Mouse (Mus musculus): ENCODE measurements around the gene Ptp4a2.

DNA sequence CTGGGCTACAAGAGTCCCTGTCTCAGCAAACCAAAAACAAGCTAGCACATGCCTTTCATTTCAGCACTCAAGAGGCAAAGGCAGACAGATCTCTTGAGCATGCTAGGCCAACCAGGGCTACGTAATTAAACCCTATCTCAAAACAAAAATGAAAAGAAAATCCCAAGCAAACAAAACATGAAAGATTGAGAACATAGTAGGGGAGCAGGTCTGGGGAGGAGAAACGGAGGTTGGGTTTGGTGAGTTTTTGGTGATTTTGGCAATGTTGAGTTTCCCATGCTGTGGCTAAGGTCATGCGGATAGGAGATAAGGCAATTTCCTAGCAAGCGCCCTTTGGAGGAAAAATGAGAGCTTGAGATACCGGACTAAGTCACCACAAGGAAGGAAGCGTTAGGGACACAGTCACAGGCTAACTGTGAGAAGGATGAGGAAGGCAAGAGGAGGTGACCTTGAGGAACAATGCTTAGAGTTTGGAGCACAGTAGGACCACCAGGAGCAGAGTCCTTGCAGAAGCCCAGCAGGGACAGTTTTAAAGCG is 18.3 kb upstream of the Ptp4a2 start:
- TF ChIP-seq CTCF (IDR thresholded peaks at IDR 0.05 in 2 of 3, conservative IDR thresholded peaks at IDR 0.05 in 1 of 3; ENCODE audit: control insufficient read depth in 1 of 3, insufficient read depth in 1 of 3, low read depth in 2 of 3, low read length in 3 of 3, poor library complexity in 1 of 3, severe bottlenecking in 1 of 3): 0 out of 6 replicates have a peak, but pooled peaks of 1 of the 3 experiments have one; percentile 10
- TF ChIP-seq RCOR1 (IDR thresholded peaks at IDR 0.05; ENCODE audit: low read depth, low read length): no peak
- TF ChIP-seq SMC3 (IDR thresholded peaks at IDR 0.05; ENCODE audit: low read depth, low read length): no peak
- TF ChIP-seq UBTF (IDR thresholded peaks at IDR 0.05; ENCODE audit: borderline replicate concordance, insufficient read depth, low read depth, low read length): no peak
- TF ChIP-seq HCFC1 (IDR thresholded peaks at IDR 0.05; ENCODE audit: low read depth, low read length): 0 out of 2 replicates have a peak, but pooled peaks have one; percentile 26
- TF ChIP-seq MAX (IDR thresholded peaks at IDR 0.05; ENCODE audit: low read length): no peak
- peak; percentile 52 for TF ChIP-seq ETS1 (IDR thresholded peaks at IDR 0.05; ENCODE audit: low read depth, low read length)
- peak; percentile 57 for TF ChIP-seq TAL1 (IDR thresholded peaks at IDR 0.05; ENCODE audit: low read length)
- TF ChIP-seq POLR2A (IDR thresholded peaks at IDR 0.05; ENCODE audit: control insufficient read depth in 1 of 2, insufficient read depth in 1 of 2, low read depth in 1 of 2, low read length in 2 of 2, poor library complexity in 1 of 2): no peak
- no peak for TF ChIP-seq POLR2AphosphoS5 (IDR thresholded peaks at IDR 0.05; ENCODE audit: borderline replicate concordance, low read depth, low read length)
